Mouse (Mus musculus): ENCODE data around the gene Pigp.

DNA sequence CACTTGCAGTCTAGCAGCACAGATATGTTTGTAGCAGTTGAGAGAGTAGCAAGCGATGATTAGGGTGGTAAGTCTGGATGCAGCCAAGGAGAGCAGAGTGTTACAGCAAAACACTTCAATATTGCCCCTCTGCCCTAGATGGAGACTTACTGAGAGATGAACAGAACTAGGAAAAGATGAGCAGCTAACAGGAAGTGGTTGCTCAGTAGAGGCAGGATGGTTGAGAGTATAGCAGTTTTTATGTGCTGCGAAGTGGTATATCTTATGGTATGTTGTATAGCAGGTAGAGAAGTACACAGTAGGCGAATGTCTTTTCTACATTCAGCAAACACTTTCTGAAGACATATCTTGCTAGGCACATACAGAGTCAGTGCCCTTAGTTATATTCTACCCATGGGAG lies 11.6 kb upstream of the Pigp start:
- no peak for TF ChIP-seq ELF1 (IDR thresholded peaks at IDR 0.05; ENCODE audit: low read depth, low read length)
- no peak for TF ChIP-seq TBP (conservative IDR thresholded peaks at IDR 0.05; ENCODE audit: low read depth, low read length)
- TF ChIP-seq GABPA (IDR thresholded peaks at IDR 0.05; ENCODE audit: insufficient replicate concordance, low read depth, low read length): no peak
- no peak for TF ChIP-seq POLR2A (IDR thresholded peaks at IDR 0.05; ENCODE audit: low read depth, low read length)
- no peak for TF ChIP-seq CTCF (conservative IDR thresholded peaks at IDR 0.05 in 1 of 2, IDR thresholded peaks at IDR 0.05 in 1 of 2; ENCODE audit: low read depth in 2 of 2, low read length in 2 of 2)
- TF ChIP-seq IRF4 (IDR thresholded peaks at IDR 0.05; ENCODE audit: low read depth, low read length): no peak
- no peak for TF ChIP-seq MAFK (IDR thresholded peaks at IDR 0.05; ENCODE audit: insufficient replicate concordance, low read length)
- no peak for TF ChIP-seq PAX5 (IDR thresholded peaks at IDR 0.05; ENCODE audit: low read length)
- no peak for TF ChIP-seq MYC (IDR thresholded peaks at IDR 0.05; ENCODE audit: low read depth, low read length)

Measured in CH12.LX (cell line).